Mouse (Mus musculus): ENCODE data around the gene Hnrnpll.

DNA sequence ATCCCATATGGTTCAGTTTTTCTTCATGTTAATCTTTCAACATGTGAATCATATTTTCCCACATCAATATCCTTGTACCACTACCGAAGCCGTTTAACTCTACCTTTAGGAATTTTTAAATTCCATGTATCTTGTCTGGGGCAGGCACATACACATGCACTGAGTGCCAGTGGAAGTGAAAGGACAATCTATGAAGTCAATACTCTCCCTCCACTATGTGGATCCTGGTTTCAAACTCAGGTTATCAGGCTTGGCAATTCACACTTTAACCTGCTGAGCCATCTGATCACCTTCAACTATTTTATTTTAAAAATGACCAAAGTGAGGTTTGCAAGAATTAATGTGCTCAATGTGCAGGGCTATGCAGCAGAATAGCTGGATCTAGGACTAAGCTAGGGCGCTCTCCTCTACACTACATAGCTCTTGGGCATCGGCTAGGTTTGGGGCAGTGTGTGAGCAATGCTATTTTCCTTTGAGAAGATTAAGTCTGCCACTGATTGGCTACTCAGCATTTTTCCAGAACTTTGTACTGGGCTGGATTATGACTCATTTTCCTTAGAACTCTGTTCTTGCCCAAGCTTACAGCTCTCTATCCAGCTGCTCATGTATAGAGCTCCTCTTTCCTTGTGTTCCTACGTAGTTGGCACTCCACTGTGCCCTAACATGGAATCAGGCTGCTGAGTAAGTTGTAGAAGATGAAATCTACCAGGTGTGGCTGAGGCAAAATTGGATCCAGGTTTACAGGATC, 35.8 kb downstream of the Hnrnpll start:
- TF ChIP-seq CTCF (IDR thresholded peaks at IDR 0.05; ENCODE audit: extremely low read depth, insufficient read depth, low read length) (no peak), POLR2A (IDR thresholded peaks at IDR 0.05; ENCODE audit: extremely low read depth, insufficient read depth, low read length) (no peak)

Measured in cortical plate, adult 2 months (tissue).